Mouse (Mus musculus): ENCODE results near the gene Rara. TPM values are rescaled to one million over a fixed set of nuclear protein-coding genes. Genes with fewer than 3 reads are reported as not detected.

Gene Rara
- polyA plus RNA-seq, 1 experiment from 2014 or later: 20.1 TPM

GRCm38 (mm10) chr11:98941341-98941825 lies 13.8 kb downstream of the Rara start:
- H3K36me3 ChIP-seq (ENCODE audit: control insufficient read depth, insufficient read depth, low read length): no peaks in the 10 kb centered on the region
- peak overlapping the region; percentile 62 for H3K9ac ChIP-seq (ENCODE audit: low read length)
- TF ChIP-seq CTCF (IDR thresholded peaks at IDR 0.05; ENCODE audit: low read depth) (no peak), EP300 (optimal IDR thresholded peaks at IDR 0.05) (peak; percentile 18)
- peak overlapping the region; percentile 93 for H3K4me2 ChIP-seq (replicated peaks; ENCODE audit: low read depth)
- H3K4me3 ChIP-seq (ENCODE audit: low read depth, low read length): peak overlapping the region; percentile 81
- WGBS: 2% methylated on average over 12 of the region's 12 CpGs
- peaks cover 47% of the 10 kb centered on the region for H3K4me1 ChIP-seq (replicated peaks; ENCODE audit: control insufficient read depth, insufficient read depth)
- DNase-seq (ENCODE audit: low spot score): peak; percentile 86
- peak overlapping the region; percentile 98 for H3K27ac ChIP-seq (replicated peaks)
- no peaks in the 10 kb centered on the region for H3K27me3 ChIP-seq (ENCODE audit: control insufficient read depth, insufficient read depth, low read length)
- ATAC-seq (ENCODE audit: low FRiP score, low TSS enrichment): peak; percentile 12; the same call in 1 of the 2 replicates
- H3K9me3 ChIP-seq (ENCODE audit: control insufficient read depth, low read length): no peaks in the 10 kb centered on the region

- ATAC-seq (ENCODE audit: low FRiP score, low TSS enrichment) (peak; percentile 43), DNase-seq (ENCODE audit: low spot score) (peak; percentile 88)
- WGBS: 8% methylated on average over 15 of the region's 15 CpGs
- Histone ChIP-seq H3K27me3 (ENCODE audit: control insufficient read depth, insufficient read depth, low read length) (no peaks in the 10 kb centered on the region), H3K4me2 (replicated peaks; ENCODE audit: low read depth) (peak overlapping the region; percentile 93), H3K9me3 (ENCODE audit: control insufficient read depth, low read length) (no peaks in the 10 kb centered on the region), H3K27ac (replicated peaks) (peak overlapping the region; percentile 98), H3K9ac (ENCODE audit: low read length) (peak overlapping the region; percentile 62), H3K4me3 (ENCODE audit: low read depth, low read length) (peak overlapping the region; percentile 81), H3K4me1 (replicated peaks; ENCODE audit: control insufficient read depth, insufficient read depth) (peaks cover 44% of the 10 kb centered on the region), H3K36me3 (ENCODE audit: control insufficient read depth, insufficient read depth, low read length) (no peaks in the 10 kb centered on the region)
- TF ChIP-seq EP300 (optimal IDR thresholded peaks at IDR 0.05): no peak
- 0 out of 2 replicates have a peak, but pooled peaks have one; percentile 1 for TF ChIP-seq CTCF (IDR thresholded peaks at IDR 0.05; ENCODE audit: low read depth)
Measured at GRCm38 (mm10) chr11:98941826-98942550, 14.4 kb downstream of the Rara start.

DNA sequence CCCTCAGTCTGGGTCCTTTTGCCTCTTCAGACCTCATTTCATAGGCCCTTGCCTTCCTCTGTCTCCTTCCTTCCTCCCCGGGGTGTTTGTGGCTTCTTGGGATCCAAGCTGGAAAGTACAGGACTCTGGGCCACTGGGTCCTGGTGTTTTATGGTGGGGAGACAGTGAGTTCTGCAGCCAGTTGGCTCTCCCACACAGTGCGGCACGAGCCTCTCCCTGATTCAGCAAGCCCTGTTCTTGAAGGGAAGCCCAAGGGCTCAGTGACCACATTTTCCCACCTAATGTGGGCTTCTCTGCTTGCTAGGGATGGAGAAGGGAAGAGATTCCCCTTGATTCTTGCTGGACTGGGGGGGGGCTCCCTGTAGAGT lies 14.9 kb downstream of the Rara start:
- no peak for DNase-seq (ENCODE audit: low spot score)
- TF ChIP-seq EP300 (optimal IDR thresholded peaks at IDR 0.05) (no peak), CTCF (IDR thresholded peaks at IDR 0.05; ENCODE audit: low read depth) (no peak)
- Histone ChIP-seq H3K4me1 (replicated peaks; ENCODE audit: control insufficient read depth, insufficient read depth) (peaks cover 44% of the 10 kb centered on the region), H3K4me3 (ENCODE audit: low read depth, low read length) (no peak overlapping the region), H3K9ac (ENCODE audit: low read length) (peak overlapping the region; percentile 35), H3K27me3 (ENCODE audit: control insufficient read depth, insufficient read depth, low read length) (no peaks in the 10 kb centered on the region), H3K27ac (replicated peaks) (peak overlapping the region; percentile 98), H3K36me3 (ENCODE audit: control insufficient read depth, insufficient read depth, low read length) (no peaks in the 10 kb centered on the region), H3K4me2 (replicated peaks; ENCODE audit: low read depth) (peak overlapping the region; percentile 93), H3K9me3 (ENCODE audit: control insufficient read depth, low read length) (no peaks in the 10 kb centered on the region)
- WGBS: 18% methylated on average over 3 of the region's 3 CpGs
- ATAC-seq (ENCODE audit: low FRiP score, low TSS enrichment): no peak

GRCm38 (mm10) chr11:98942923-98943641 lies 15.5 kb downstream of the Rara start:
- no peak overlapping the region for H3K4me3 ChIP-seq (ENCODE audit: low read depth, low read length)
- 18% methylated on average over 6 of the region's 8 CpGs for WGBS
- ATAC-seq (ENCODE audit: low FRiP score, low TSS enrichment) (peak; percentile 6; the same call in 1 of the 2 replicates), DNase-seq (ENCODE audit: low spot score) (peak; percentile 52)
- no peaks in the 10 kb centered on the region for H3K9me3 ChIP-seq (ENCODE audit: control insufficient read depth, low read length)
- H3K4me1 ChIP-seq (replicated peaks; ENCODE audit: control insufficient read depth, insufficient read depth): peaks cover 44% of the 10 kb centered on the region
- no peaks in the 10 kb centered on the region for H3K27me3 ChIP-seq (ENCODE audit: control insufficient read depth, insufficient read depth, low read length)
- H3K4me2 ChIP-seq (replicated peaks; ENCODE audit: low read depth): peak overlapping the region; percentile 93
- H3K27ac ChIP-seq (replicated peaks): peak overlapping the region; percentile 98
- H3K9ac ChIP-seq (ENCODE audit: low read length): peak overlapping the region; percentile 35
- H3K36me3 ChIP-seq (ENCODE audit: control insufficient read depth, insufficient read depth, low read length): no peaks in the 10 kb centered on the region
- TF ChIP-seq CTCF (IDR thresholded peaks at IDR 0.05; ENCODE audit: low read depth): no peak
- no peak for TF ChIP-seq EP300 (optimal IDR thresholded peaks at IDR 0.05)

GRCm38 (mm10) chr11:98943741-98944461 lies 16.3 kb downstream of the Rara start:
- H3K4me1 ChIP-seq (replicated peaks; ENCODE audit: control insufficient read depth, insufficient read depth): peaks cover 44% of the 10 kb centered on the region
- H3K27ac ChIP-seq (replicated peaks): peak overlapping the region; percentile 98
- no peaks in the 10 kb centered on the region for H3K9me3 ChIP-seq (ENCODE audit: control insufficient read depth, low read length)
- peak overlapping the region; percentile 93 for H3K4me2 ChIP-seq (replicated peaks; ENCODE audit: low read depth)
- H3K9ac ChIP-seq (ENCODE audit: low read length): peak overlapping the region; percentile 56
- H3K27me3 ChIP-seq (ENCODE audit: control insufficient read depth, insufficient read depth, low read length): no peaks in the 10 kb centered on the region
- 29% methylated on average over 14 of the region's 14 CpGs for WGBS
- ATAC-seq (ENCODE audit: low FRiP score, low TSS enrichment) (no peak), DNase-seq (ENCODE audit: low spot score) (peak; percentile 68)
- H3K4me3 ChIP-seq (ENCODE audit: low read depth, low read length): no peak overlapping the region
- TF ChIP-seq CTCF (IDR thresholded peaks at IDR 0.05; ENCODE audit: low read depth) (peak; percentile 12; the same call in 1 of the 2 replicates), EP300 (optimal IDR thresholded peaks at IDR 0.05) (no peak)
- no peaks in the 10 kb centered on the region for H3K36me3 ChIP-seq (ENCODE audit: control insufficient read depth, insufficient read depth, low read length)

Data from stomach, postnatal 0 days (tissue).